Mouse (Mus musculus): ENCODE measurements around the gene Rapgef5. TPM values are rescaled to one million over a fixed set of nuclear protein-coding genes. Genes with fewer than 3 reads are reported as not detected.
A peak's percentile ranks its signal among the peaks of the same experiment; 100 is the strongest.

The Rapgef5 gene
- polyA plus RNA-seq, 1 experiment from 2014 or later: 7.9 TPM

GRCm38 (mm10) chr12:117517275-117517936 lies 1.1 kb downstream of the Rapgef5 start:
- 74% methylated on average over 14 of the region's 14 CpGs for WGBS
- no peaks in the 10 kb centered on the region for H3K4me1 ChIP-seq (replicated peaks; ENCODE audit: control insufficient read depth, insufficient read depth, low read length)
- DNase-seq (ENCODE audit: low spot score) (no peak), ATAC-seq (replicated peaks; ENCODE audit: low FRiP score) (no peak)
- H3K27me3 ChIP-seq (ENCODE audit: control insufficient read depth, insufficient read depth, low read length): no peaks in the 10 kb centered on the region
- no peak overlapping the region for H3K9ac ChIP-seq (ENCODE audit: low read length)
- no peak overlapping the region for H3K27ac ChIP-seq (ENCODE audit: low read depth, low read length)
- H3K4me2 ChIP-seq (ENCODE audit: low read depth, low read length, severe bottlenecking): no peak overlapping the region
- no peaks in the 10 kb centered on the region for H3K36me3 ChIP-seq (ENCODE audit: control insufficient read depth, insufficient read depth, low read length)
- no peak overlapping the region for H3K4me3 ChIP-seq (ENCODE audit: low read depth, low read length)
- no peaks in the 10 kb centered on the region for H3K9me3 ChIP-seq (ENCODE audit: control insufficient read depth, low read length)

GRCm38 (mm10) chr12:117524311-117525013 lies 8.2 kb downstream of the Rapgef5 start:
- Histone ChIP-seq H3K4me2 (ENCODE audit: low read depth, low read length, severe bottlenecking) (no peak overlapping the region), H3K9me3 (ENCODE audit: control insufficient read depth, low read length) (no peaks in the 10 kb centered on the region), H3K4me3 (ENCODE audit: low read depth, low read length) (no peak overlapping the region), H3K27ac (ENCODE audit: low read depth, low read length) (no peak overlapping the region), H3K9ac (ENCODE audit: low read length) (no peak overlapping the region), H3K4me1 (replicated peaks; ENCODE audit: control insufficient read depth, insufficient read depth, low read length) (no peaks in the 10 kb centered on the region), H3K36me3 (ENCODE audit: control insufficient read depth, insufficient read depth, low read length) (no peaks in the 10 kb centered on the region), H3K27me3 (ENCODE audit: control insufficient read depth, insufficient read depth, low read length) (no peaks in the 10 kb centered on the region)
- no peak for ATAC-seq (replicated peaks; ENCODE audit: low FRiP score)
- DNase-seq (ENCODE audit: low spot score): no peak
- 75% methylated on average over 9 of the region's 9 CpGs for WGBS

DNA sequence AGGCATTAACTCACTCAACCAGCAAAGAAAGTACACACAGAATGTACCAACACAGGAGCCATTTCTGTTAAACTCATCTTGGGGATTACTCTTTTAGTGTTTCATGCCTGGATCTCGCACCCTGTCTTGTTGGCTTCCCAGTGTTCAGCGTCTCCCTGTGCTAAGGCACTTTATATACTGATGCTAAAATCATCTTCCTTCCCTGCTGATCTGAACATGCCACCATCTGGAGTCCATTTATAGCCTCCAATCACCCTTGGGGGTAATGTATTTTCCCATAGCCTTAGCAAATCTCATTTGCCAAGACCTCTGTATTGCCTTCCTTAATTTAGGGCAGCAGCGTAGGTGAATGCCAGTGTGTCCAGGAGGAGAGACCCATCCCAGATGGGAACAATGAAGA lies 11.6 kb downstream of the Rapgef5 start:
- no peak overlapping the region for H3K9ac ChIP-seq (ENCODE audit: low read length)
- WGBS: 79% methylated on average over 3 of the region's 3 CpGs
- H3K36me3 ChIP-seq (ENCODE audit: control insufficient read depth, insufficient read depth, low read length): no peaks in the 10 kb centered on the region
- DNase-seq (ENCODE audit: low spot score): no peak
- ATAC-seq (replicated peaks; ENCODE audit: low FRiP score): no peak
- H3K4me1 ChIP-seq (replicated peaks; ENCODE audit: control insufficient read depth, insufficient read depth, low read length): no peaks in the 10 kb centered on the region
- H3K4me3 ChIP-seq (ENCODE audit: low read depth, low read length): no peak overlapping the region
- no peaks in the 10 kb centered on the region for H3K9me3 ChIP-seq (ENCODE audit: control insufficient read depth, low read length)
- no peak overlapping the region for H3K4me2 ChIP-seq (ENCODE audit: low read depth, low read length, severe bottlenecking)
- H3K27ac ChIP-seq (ENCODE audit: low read depth, low read length): no peak overlapping the region
- peaks cover 5% of the 10 kb centered on the region; the same call in 1 of the 2 replicates for H3K27me3 ChIP-seq (ENCODE audit: control insufficient read depth, insufficient read depth, low read length)

DNA sequence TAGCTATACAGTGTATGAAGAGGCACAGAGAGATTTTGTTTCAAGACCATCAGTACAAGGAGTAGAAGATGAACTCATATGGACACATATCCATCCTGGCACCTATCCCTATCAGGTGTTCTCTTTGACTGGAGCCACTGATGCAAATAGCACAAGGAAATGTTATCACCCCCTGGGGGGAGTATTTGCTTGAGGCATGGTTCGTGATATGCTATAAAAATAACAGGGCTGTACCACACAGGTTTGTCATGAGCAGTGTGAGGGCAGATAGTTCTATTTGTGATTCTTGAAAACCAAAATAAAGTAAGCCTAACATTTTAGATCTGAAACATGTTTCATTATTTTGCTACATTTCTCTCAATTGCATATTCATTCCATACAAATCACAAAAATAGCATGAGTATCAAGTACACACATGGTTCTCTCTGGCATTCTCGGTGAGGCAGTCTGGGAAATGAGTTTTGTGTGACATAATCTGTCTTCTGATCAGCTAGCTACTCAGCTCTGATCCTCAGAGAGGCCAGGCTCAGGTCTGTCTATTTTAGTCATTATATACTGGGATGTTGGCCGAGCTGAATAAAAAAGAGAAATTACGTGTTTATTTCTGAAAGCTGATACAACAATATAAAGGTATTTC lies 12.3 kb downstream of the Rapgef5 start:
- ATAC-seq (replicated peaks; ENCODE audit: low FRiP score) (no peak), DNase-seq (ENCODE audit: low spot score) (no peak)
- Histone ChIP-seq H3K27ac (ENCODE audit: low read depth, low read length) (no peak overlapping the region), H3K27me3 (ENCODE audit: control insufficient read depth, insufficient read depth, low read length) (peaks cover 12% of the 10 kb centered on the region), H3K9me3 (ENCODE audit: control insufficient read depth, low read length) (no peaks in the 10 kb centered on the region), H3K9ac (ENCODE audit: low read length) (no peak overlapping the region), H3K4me3 (ENCODE audit: low read depth, low read length) (no peak overlapping the region), H3K36me3 (ENCODE audit: control insufficient read depth, insufficient read depth, low read length) (no peaks in the 10 kb centered on the region), H3K4me1 (replicated peaks; ENCODE audit: control insufficient read depth, insufficient read depth, low read length) (no peaks in the 10 kb centered on the region; the same call in 1 of the 2 replicates), H3K4me2 (ENCODE audit: low read depth, low read length, severe bottlenecking) (no peak overlapping the region)
- 85% methylated on average over 4 of the region's 4 CpGs for WGBS

- peaks cover 3% of the 10 kb centered on the region; the same call in 1 of the 2 replicates for H3K4me1 ChIP-seq (replicated peaks; ENCODE audit: control insufficient read depth, insufficient read depth, low read length)
- DNase-seq (ENCODE audit: low spot score) (no peak), ATAC-seq (replicated peaks; ENCODE audit: low FRiP score) (no peak)
- H3K9me3 ChIP-seq (ENCODE audit: control insufficient read depth, low read length): no peaks in the 10 kb centered on the region
- H3K4me3 ChIP-seq (ENCODE audit: low read depth, low read length): no peak overlapping the region
- peaks cover 21% of the 10 kb centered on the region for H3K27me3 ChIP-seq (ENCODE audit: control insufficient read depth, insufficient read depth, low read length)
- H3K27ac ChIP-seq (ENCODE audit: low read depth, low read length): no peak overlapping the region
- H3K9ac ChIP-seq (ENCODE audit: low read length): no peak overlapping the region
- no peak overlapping the region for H3K4me2 ChIP-seq (ENCODE audit: low read depth, low read length, severe bottlenecking)
- H3K36me3 ChIP-seq (ENCODE audit: control insufficient read depth, insufficient read depth, low read length): no peaks in the 10 kb centered on the region
- WGBS: 89% methylated on average over 4 of the region's 4 CpGs
Measured at GRCm38 (mm10) chr12:117531106-117531505, 14.8 kb downstream of the Rapgef5 start.

DNA sequence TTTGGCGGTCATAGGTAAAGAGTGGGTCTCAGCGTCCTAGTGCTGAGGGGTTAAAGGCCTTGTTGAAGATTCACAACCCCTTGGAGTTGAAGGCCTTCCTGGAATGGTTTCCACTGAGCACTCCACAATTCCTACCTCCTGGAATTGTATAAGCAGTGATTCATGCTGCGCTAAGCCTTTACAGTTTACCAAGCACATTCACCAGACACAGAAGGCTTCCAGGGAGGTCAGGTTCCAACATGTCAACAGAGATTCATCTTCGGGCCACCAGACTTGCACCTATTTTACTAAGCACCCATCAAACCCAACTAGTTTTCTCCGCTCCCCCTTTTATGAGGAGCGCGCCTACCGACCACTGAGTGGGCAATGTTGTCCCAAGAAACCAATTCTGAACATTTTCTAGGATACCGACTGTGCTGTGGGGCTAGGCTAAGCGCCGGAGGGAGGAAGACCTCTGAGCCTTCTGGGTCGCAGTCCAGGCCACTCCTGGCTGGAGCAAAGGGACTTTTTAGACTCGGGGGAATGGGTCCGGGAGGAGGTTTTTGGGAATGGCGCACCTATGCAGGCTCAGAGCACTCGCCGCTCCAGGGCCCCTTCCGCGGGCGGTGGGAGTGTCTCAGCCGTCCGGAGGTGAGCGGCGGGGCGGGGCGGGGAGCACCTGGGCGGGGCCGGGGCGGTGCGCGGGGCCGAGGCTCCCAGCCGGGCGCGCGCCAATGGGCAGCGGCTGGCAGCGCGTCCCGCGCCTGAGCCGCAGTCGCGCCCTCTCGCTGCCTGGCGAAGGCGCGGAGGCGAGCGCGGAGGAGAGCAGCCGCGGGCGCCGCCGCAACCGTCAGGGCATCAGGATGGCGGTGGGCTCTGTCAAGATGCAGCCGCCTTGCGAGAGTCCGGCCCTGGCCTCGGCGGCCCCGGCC lies 17.2 kb downstream of the Rapgef5 start:
- Histone ChIP-seq H3K27me3 (ENCODE audit: control insufficient read depth, insufficient read depth, low read length) (peaks cover 21% of the 10 kb centered on the region), H3K9ac (ENCODE audit: low read length) (peak overlapping the region; percentile 58), H3K4me2 (ENCODE audit: low read depth, low read length, severe bottlenecking) (peak overlapping the region; percentile 96), H3K36me3 (ENCODE audit: control insufficient read depth, insufficient read depth, low read length) (no peaks in the 10 kb centered on the region), H3K27ac (ENCODE audit: low read depth, low read length) (no peak overlapping the region), H3K4me1 (replicated peaks; ENCODE audit: control insufficient read depth, insufficient read depth, low read length) (peaks cover 3% of the 10 kb centered on the region; the same call in 1 of the 2 replicates), H3K4me3 (ENCODE audit: low read depth, low read length) (peak overlapping the region; percentile 58), H3K9me3 (ENCODE audit: control insufficient read depth, low read length) (no peaks in the 10 kb centered on the region)
- ATAC-seq (replicated peaks; ENCODE audit: low FRiP score) (peak; percentile 90), DNase-seq (ENCODE audit: low spot score) (peak; percentile 78)
- WGBS: 2% methylated on average over 53 of the region's 64 CpGs

DNA sequence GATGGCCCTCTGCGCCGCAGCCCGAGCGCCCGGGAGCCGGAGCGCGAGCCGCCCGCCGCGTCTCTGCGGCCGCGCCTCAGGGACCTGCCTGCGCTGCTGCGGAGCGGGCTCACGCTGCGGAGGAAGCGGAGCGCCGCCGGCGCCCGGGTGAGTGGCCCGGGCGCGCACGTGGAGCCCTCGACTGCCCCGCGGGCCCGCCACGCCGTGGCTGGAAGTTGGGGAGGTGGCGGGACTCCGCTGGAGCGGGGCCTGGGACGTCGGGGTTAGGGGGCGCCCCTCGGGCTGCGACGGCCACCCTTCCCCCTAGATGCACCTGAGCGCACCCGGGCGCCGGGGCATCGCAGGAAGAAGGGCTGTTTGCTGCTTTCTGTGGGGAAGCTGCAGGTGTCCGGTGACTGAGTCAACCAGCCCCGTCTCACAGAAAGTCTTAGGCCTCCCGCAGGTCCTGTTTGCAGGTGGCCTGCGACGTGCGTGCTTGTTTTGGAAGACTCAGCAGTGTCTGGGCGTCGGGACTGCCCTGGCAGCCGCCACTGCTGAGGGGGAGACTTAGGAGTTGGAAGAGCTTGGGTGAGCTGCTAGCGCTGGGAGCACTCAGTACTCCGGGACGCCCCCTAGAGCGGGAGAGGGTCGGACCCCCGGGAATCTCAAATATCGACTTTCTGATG lies 17.9 kb downstream of the Rapgef5 start:
- no peaks in the 10 kb centered on the region for H3K9me3 ChIP-seq (ENCODE audit: control insufficient read depth, low read length)
- H3K27ac ChIP-seq (ENCODE audit: low read depth, low read length): no peak overlapping the region
- peak overlapping the region; percentile 58 for H3K9ac ChIP-seq (ENCODE audit: low read length)
- peaks cover 21% of the 10 kb centered on the region for H3K27me3 ChIP-seq (ENCODE audit: control insufficient read depth, insufficient read depth, low read length)
- H3K4me1 ChIP-seq (replicated peaks; ENCODE audit: control insufficient read depth, insufficient read depth, low read length): peaks cover 3% of the 10 kb centered on the region; the same call in 1 of the 2 replicates
- H3K36me3 ChIP-seq (ENCODE audit: control insufficient read depth, insufficient read depth, low read length): no peaks in the 10 kb centered on the region
- peak; percentile 86 for ATAC-seq (replicated peaks; ENCODE audit: low FRiP score)
- peak overlapping the region; percentile 96 for H3K4me2 ChIP-seq (ENCODE audit: low read depth, low read length, severe bottlenecking)
- under 1% methylated on average over 66 of the region's 66 CpGs for WGBS
- DNase-seq (ENCODE audit: low spot score): peak; percentile 64
- peak overlapping the region; percentile 58 for H3K4me3 ChIP-seq (ENCODE audit: low read depth, low read length)

- no peak overlapping the region for H3K27ac ChIP-seq (ENCODE audit: low read depth, low read length)
- ATAC-seq (replicated peaks; ENCODE audit: low FRiP score): no peak
- no peaks in the 10 kb centered on the region for H3K36me3 ChIP-seq (ENCODE audit: control insufficient read depth, insufficient read depth, low read length)
- H3K27me3 ChIP-seq (ENCODE audit: control insufficient read depth, insufficient read depth, low read length): no peaks in the 10 kb centered on the region; the same call in 1 of the 2 replicates
- no peak for DNase-seq (ENCODE audit: low spot score)
- no peaks in the 10 kb centered on the region for H3K4me1 ChIP-seq (replicated peaks; ENCODE audit: control insufficient read depth, insufficient read depth, low read length)
- H3K9ac ChIP-seq (ENCODE audit: low read length): no peak overlapping the region
- H3K4me2 ChIP-seq (ENCODE audit: low read depth, low read length, severe bottlenecking): no peak overlapping the region
- no peak overlapping the region for H3K4me3 ChIP-seq (ENCODE audit: low read depth, low read length)
- 78% methylated on average over 2 of the region's 2 CpGs for WGBS
- H3K9me3 ChIP-seq (ENCODE audit: control insufficient read depth, low read length): no peaks in the 10 kb centered on the region
Measured at GRCm38 (mm10) chr12:117540352-117540751, 24.1 kb downstream of the Rapgef5 start.

All from forebrain, embryonic 11.5 days (tissue).